Mouse (Mus musculus) cerebellum, adult 8-10 months (tissue): ENCODE data around the gene Krcc1.
A peak's percentile ranks its signal among the peaks of the same experiment; 100 is the strongest.

Experiments
- DNase-seq: peaks from one replicate; pipeline ENCODE4 v3.0.0; 2022

Gene Krcc1

DNA sequence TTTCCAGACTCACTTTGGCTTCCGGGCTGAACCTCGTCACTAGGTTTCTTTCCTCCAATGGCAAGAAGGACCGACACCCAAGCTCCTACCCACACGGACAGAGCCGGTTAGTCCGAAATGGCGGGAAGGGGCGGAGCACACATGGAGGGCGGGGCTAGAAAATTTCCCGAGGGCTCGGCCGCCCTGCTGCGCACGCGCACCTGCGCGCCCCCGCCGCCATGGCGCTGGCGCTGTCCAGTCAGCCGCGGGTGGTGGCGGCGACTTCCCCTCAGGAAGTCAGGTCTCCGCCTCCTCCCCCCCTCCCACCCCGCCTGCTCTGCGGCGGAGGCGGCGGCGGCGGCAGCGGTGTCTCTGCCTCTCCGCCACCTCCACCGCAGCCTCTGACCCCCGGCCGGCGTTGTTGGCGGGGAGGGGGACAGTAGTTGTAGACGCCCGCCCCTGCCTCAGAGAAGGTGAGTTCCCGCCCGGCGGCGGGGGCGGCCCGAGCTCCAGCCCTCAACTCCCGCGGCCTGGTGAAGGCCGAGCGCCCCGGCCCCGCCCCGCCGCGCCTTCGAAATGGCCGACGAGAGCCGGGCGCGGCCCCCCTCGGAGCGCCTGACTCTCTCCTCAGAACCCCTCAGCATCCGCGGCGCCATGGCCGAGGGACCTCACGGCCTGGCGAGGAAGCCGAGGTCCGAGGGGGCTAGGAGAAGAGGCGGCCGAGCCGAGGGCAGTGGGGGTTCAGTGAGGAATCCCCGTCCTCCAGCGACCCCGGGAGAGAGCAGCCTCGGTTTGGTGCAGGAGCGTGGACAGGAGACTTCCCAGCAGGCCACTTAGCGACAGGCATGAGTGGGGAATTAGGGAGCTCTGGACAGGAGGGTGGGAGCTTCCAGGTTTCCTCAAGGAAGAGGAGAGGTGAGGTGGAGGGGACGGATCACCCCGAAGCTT lies at the start of gene Krcc1:
Gene Krcc1, plus strand, starts transcription at position 289 of the 927 bp plus-strand sequence.
- DNase-seq = peak; percentile 97

DNA sequence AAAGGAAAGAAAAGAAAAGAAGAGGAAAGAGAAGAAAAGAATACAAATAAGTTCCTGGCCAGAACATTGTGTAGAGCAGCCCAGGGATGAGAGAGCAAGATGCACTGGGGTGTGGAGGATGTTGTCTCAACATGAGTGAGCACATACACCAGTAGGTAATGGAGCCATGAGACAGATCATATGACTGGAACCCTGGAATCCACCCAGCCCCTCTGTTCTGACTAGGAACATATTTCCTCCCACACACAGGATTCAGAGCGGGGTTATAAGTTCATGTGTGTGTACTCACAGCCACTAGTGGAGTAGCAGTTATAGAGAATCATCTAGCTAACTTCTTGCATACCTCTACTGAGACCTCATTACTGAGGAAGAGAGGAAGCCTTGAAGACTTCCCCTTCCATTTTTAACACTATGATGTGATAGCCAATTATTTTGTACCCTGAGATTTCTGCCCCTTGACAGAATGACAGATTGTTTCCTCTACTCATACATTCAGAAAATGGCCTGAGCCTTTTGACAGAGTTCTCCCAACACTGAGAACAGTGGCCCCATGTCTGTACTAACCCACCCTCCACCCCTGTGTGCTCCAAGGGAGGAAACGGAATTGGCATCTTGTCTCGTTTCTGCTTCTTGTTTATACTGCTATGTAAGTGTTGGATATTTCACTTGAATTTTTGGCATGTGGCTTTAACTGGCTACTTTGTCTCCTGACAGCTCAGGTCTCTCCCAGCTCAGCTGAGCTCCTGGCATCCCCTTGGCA lies 47.1 kb upstream of the Krcc1 start:
- DNase-seq = no peak

DNA sequence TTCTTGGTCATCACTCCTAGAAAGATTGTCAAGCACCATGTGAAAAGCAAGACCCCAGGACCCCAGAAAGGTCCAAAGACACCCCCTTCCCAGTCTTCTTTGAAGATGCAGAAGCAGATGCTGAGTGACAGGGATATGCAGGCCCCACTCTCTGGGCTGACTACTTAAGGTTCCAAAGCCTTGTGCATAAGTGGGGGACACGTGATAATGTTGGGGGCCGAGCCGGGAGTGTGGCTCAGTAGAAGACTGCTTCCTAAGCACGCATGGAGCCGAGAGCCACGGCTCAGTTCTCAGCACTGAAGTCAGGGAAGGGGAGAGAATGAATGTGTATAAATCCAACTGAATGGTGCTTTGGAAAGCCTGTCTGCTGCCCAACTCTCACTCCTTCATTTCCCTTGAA lies 44.9 kb upstream of the Krcc1 start:
- DNase-seq = no peak

DNA sequence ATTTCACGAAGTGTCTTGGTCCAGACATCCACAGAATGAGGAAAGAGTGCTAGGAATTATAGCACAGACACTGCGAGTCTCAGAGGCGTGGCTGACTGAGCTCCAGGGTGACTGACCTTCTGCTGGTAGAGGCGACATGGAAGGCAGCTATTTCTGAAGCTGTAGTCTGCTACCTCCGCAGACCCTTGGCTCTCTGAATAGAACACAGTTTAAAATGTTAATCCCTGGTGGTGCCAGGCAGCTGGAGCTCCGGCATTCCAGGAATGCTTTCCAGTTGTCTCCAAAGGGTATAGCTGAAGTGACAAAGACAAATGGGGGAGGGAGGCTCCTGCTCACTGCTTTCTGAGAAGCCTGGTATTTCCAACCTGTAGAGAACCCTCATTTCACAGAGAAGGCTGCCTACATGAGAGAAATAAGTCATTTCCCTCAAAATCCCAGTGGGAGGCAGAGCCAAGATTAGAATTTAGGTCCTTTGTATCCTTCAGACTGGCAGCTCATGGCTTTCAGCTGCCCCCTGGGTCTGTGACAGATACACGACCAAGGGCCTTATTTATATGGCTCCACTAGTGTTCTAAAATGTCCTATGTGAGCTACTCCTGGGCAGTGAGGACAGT lies 44.2 kb upstream of the Krcc1 start:
- no peak for DNase-seq

DNA sequence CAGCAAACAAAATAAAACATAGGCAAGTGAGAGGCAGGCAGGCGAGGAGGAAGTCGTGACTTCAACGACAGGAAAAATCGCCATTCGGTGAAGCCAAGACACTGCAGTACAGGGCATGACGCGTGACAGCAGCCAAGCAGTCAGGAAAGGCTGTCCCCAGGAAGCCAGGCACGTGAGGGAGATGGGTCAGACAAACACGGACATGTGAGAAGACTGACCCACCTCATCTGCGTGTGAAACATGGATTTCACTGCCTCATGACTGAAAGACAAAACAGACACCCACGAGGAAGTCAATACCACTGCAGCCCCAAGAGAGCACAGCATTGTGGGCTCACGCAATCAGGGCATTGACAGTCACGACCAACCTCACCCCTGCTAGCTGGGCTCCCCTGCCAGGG lies 36.4 kb upstream of the Krcc1 start:
- no peak for DNase-seq

DNA sequence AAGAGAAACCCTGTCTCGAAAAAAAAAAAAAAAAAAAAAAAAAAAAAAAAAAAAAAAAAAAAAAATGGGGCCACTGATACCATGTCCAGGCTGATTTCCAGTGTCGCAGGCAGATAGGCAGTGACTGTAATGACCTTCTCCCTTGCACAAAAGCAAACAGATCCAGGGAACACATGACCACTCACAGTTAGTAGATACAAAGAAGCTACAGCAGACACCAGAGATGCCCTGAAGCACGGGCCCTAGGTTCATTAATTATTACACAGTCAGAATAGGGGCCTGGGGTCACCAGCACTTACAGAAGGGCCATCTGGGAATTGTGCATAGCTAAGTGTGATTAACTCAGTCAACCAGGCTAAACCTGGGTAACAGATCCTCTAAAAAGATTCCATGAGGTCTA lies 35.5 kb upstream of the Krcc1 start:
- no peak for DNase-seq

DNA sequence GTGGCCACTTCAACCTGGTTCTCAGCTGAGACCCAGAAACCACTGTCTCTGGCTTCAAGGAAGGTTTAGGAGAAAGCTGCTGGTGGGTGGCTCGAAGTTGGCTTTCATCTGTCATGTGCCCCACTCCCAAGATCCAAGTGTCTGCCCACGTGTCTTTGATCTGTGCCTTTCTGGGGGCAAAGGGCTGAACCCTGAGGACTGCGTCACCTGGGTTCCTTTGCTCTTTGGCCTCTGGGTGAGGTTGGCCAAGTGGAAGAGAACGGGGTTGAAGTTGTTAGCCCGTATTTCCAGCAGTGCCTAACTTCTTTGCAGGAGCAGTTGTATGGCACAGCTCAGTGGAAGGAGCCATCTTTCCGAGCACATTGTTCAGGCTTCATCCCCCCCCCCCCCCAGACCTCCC lies 35.0 kb upstream of the Krcc1 start:
- no peak for DNase-seq

DNA sequence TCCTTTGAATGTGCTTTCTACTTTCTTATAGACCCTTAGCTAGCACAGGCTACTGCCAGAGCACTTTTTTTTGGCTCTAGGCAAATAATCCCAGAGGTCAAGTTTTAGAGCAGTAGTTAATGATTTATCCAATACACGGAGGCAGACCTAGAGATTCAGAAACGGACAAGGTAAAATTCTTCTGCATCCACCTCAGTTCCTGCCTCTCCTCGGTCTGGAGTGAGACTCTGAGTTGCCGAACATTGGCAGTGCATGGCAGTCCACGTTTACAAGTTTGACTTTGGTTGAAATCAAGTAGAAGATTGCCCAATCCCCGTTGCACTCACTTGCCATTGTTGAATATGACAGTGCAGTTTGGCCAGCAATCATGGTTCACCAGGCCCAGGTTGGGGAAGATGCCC lies 34.4 kb upstream of the Krcc1 start:
- DNase-seq = no peak

DNA sequence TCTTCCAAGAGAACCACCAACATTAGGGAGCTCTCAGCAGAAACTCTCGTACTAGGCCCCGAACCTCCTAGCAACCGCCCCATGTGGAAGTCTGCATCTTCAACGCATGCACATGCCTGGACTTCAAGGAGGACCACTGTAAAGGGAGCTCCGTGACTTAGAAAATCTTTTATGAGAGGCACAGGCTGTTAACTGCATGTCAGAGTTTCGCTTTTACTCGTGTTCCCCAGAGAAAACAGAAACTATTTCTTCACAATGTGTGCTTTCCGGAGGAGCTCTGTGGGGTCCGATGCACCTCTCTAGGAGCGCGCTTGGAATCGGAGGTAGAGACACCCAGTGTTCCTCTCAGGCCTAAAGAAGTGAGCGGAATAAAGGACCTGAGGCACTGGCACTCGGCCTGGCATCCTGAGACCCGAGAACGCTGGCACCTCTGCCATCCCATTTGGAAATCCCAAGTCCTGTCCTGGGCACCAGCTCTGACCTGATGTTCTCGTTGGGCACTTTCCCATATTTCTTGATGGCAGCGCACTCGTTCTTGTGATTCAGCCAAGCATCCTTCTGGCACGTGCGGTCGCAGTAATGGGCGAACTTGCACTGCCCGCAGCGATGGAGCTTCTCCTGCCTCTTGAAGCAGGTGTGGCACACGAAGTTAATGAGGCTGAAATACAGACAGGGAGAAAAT lies 32.3 kb upstream of the Krcc1 start:
- no peak for DNase-seq

DNA sequence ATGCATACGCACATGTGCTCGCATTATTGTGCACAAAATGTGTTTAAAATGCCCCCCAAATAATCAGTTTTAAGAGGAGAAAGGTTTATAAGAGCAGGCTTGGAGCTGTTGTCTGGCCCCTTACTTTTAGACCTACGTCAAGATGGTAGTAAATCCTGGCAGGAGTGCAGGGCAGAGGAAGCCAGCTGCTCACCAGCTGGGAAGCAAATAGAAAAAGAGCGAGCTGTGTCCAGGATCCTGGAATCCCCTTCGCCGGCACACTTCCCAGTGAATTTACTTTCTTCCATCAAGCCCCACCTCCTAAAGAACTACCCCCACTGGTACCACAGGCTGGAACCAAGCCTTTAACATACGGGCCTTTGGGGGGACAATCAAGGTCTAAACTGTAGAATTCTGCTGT lies 30.6 kb upstream of the Krcc1 start:
- DNase-seq = no peak

DNA sequence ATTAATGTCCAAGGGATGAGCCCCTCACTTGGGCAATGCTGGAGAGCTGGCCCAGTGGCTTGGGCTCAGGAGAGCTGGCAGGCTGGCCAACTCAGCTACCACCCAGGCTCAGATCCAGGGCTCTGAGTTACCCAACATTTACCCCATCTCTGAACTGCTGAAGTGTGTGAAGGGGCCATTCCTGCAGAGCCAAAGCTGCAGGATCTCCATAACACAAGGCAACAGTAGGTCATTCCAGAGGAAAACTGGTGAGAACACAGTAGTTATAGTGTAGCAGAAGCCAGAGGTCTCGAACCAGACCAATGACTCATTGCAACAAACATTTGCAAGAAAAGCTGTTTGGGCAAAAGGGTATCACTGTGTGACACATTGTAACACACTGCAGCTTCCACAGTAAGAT lies 28.7 kb upstream of the Krcc1 start:
- no peak for DNase-seq

DNA sequence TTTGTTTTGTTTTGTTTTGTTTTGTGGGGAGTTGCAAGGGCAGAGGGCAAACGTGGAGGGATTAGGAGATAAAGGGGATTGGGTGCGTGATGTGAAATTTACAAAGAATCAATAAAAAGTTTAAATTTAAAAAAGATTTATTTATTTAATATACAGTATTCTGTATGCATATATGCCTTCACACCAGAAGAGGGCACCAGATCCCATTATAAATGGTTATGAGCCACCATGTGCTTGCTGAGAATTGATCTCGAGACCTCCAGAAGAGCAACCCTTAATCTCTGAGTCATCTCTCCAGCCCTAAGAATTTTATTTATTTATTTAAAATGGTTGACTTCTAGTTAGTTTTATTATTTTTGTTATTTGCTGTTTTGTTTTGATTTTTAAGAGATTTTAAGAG lies 28.2 kb upstream of the Krcc1 start:
- DNase-seq = no peak

DNA sequence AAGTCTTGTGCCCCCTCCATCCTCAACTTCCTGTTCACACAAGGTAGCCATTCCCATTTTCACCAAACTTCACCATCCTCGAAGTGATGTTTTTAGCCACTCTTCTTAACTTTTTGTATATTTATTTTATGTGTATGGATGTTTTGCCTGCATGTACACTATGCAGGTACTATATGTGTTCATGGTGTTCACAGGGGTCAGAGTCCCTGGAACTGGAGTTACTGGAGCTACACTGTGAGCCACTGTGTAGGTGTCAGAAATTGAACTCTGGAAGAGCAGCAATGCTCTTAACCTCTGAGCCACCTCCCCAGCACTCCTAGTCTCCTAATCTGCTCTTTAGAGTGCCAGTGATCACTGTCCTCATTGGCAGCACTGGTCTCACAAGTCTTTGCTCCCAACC lies 23.1 kb upstream of the Krcc1 start:
- DNase-seq = no peak

DNA sequence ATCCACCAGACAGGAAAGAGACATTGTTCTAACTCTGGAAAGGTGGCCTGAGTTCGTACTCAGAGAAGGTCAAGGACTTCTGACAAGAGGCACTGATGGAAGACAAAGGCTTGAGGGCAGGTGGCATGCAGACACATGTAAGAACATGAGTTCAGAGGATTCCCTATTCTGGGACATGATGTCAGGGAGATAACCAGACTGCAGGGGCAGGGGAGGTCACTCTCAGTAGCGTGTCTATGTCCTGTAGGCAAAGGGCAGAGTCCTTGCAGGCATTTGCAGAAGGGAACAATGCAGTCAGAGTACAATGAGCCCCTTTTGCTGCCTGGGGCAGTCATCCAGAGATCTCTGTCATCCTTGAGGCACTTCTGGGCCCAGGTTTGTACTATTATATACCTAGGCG lies 21.9 kb upstream of the Krcc1 start:
- DNase-seq = no peak

DNA sequence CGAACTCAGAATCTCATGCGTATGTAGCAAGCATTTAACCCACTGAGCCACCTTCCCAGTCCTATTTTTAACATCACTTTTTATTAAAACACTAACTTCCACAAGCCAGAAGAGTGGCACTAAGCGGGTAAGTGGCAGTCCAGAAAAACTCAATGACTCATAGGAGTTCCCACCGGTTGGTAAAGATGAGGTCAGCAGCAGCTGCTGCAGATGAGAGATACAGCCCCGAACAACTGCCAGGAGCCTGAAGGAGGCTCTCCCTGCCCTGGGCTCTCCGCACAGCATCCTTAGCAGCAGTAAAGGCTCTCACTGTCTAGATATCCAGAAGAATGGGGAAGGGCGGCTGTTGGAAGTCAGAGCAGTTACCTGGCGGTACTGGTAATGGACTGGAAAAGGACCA lies 20.5 kb upstream of the Krcc1 start:
- DNase-seq = no peak

DNA sequence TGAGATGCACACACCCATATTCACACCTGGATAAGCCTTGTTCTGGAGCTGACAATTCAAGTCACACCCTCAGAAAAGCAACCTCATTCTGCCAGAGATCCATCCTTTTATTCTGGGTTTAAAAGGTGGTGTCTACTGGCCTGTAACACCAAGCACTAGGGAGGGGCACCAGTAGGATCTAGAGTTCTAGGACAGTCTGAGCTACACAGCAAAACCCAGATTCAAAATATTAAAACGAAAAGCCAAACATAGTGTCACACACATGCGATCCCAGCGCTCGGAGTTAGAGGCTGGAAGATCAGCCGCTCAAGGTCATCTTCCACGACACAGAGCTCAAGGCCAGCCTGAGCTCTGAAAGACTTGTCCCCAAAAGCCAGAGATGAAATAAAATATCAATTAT lies 17.0 kb upstream of the Krcc1 start:
- no peak for DNase-seq

DNA sequence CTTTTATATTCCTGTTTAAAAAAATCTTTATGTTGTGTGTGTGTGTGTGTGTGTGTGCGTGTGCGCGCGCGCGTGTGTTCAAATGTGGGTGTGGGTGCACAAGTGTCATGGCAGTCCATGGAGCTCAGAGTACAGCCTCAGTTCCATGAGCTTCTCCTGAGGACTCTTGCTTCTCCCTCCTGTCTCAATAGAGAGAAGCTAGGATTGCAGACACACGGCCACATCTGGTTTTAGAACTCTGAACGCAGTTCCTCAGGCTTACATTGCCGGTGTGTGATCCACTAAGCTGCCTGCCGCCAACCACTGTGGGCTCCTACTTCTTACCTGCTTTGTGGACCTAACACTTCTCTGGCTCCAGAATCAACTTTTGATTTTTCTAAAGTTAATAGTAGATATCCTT lies 15.3 kb upstream of the Krcc1 start:
- no peak for DNase-seq

DNA sequence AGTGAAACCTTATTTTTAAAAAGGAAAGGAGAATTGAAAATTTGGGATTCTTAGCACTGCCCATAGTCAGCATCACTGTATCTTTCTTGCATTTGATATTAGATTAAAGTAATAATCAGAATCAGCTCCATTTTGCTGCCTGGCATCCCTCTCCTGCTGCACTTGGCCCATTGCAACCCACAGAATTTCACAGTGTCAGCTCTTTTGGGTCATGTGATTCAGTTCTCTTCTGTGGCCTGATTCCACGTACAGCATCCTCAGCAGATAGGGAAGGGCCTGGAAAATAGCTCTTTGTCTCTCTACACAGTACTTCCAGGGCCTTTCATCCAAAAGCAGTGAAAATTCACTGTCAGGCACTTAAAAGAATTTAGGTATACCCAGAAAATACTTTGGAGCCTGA lies 14.1 kb upstream of the Krcc1 start:
- no peak for DNase-seq

DNA sequence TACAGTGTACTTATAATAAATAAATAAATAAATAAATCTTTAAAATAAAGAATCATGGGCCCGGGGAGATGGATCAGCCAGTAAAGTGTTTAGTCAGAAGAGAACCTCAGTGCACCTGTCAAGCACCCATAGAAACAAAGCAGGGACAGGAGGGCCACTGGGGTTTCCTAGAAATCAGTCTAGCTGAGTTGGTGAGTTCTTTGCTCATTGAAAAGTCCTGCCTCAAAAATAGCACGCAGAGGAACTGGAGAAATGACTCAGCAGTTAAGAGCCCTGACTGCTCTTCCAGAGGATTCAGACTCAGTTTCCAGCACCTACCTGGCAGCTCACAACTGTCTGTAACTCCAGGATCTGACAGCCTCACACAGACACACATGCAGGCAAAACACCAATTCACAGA lies 12.9 kb upstream of the Krcc1 start:
- no peak for DNase-seq

DNA sequence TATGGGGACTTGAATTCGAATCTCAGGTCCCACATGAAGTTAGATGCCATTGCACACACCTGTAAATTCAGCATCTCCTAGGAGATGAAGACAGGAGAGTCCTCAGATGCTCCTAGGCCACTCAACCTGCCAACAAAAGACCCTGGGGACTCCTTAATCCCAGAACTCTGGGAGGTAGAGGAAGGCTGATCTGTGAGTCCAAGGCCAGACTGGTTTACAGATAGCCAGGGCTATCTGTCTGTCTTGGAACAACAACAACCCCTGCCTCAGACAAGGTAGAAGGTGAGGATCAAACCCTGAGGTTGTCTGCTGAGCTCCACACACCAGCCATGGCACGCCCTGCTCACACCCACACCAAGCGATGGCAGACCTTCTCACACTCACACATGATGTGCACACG lies 12.3 kb upstream of the Krcc1 start:
- DNase-seq = no peak

DNA sequence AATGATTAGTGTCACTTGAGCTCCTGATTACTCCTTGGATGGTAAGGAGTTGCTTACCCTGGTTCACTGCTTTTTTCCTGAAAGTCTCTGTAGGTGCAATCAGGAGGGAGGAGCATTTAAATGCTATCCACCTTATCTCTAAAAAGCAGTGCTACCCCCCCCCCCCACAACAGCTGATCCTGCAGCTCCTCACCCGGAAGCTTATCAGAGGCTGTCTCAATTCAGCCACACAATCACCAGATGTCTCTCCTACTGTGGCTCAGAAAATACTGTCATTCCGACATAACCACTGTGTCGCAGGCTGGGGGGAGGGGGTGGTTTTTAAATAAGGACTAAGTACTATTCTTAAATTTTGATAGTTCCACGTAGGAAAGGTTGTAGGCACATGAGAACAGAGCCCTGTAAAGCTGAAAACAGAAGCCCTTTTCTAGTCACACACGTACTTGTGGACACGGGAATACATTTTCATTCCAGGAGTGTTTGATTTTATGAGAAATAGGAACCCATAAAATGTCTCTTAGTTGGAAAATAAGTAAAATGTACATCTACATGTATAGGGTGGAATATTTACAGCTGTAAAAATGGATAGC lies 11.3 kb upstream of the Krcc1 start:
- DNase-seq = no peak

DNA sequence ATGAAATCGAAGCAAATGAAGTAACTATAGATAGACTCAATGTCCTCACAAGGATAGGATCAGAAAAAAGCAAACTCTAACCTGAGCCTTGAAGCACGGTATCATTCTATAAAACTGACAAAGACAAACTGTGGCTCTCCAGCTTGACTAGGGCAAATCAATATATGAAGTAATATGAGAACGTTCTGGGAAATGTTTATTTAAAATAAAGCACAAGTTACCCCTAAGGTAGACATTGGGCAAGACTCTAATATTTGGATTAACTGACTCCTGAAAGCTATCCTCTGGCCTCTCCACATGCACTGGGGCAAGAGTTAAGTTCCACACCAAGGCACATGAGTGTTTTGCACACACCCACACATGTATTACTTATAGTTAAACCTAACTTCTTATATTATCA lies 10.4 kb upstream of the Krcc1 start:
- DNase-seq = no peak
